Mouse (Mus musculus): ENCODE results near the gene Rd3. TPM values are rescaled to one million over a fixed set of nuclear protein-coding genes. Genes with fewer than 3 reads are reported as not detected.

Gene Rd3
- polyA plus RNA-seq, 1 experiment from 2014 or later = 0.45 TPM

GRCm38 (mm10) chr1:191943638-191944037 lies 33.5 kb upstream of the Rd3 start:
- ATAC-seq (ENCODE audit: insufficient read depth) (no peak), DNase-seq (peak; percentile 22)
- Histone ChIP-seq H3K9ac (no peak overlapping the region), H3K36me3 (ENCODE audit: insufficient read depth) (no peaks in the 10 kb centered on the region), H3K4me3 (ENCODE audit: low read depth, low read length) (no peak overlapping the region), H3K27me3 (ENCODE audit: insufficient read depth, low read length) (no peaks in the 10 kb centered on the region), H3K4me1 (ENCODE audit: insufficient read depth) (no peaks in the 10 kb centered on the region), H3K27ac (ENCODE audit: low read depth) (no peak overlapping the region), H3K9me3 (ENCODE audit: low read depth, low read length) (no peaks in the 10 kb centered on the region), H3K4me2 (no peak overlapping the region)
- WGBS = 77% methylated on average over 6 of the region's 6 CpGs
- TF ChIP-seq CTCF (IDR thresholded peaks at IDR 0.05; ENCODE audit: low read depth) = no peak

GRCm38 (mm10) chr1:191945341-191945740 lies 31.8 kb upstream of the Rd3 start:
- Histone ChIP-seq H3K36me3 (ENCODE audit: insufficient read depth) (no peaks in the 10 kb centered on the region), H3K4me2 (no peak overlapping the region), H3K4me1 (ENCODE audit: insufficient read depth) (no peaks in the 10 kb centered on the region), H3K4me3 (ENCODE audit: low read depth, low read length) (no peak overlapping the region), H3K9ac (no peak overlapping the region), H3K27me3 (ENCODE audit: insufficient read depth, low read length) (no peaks in the 10 kb centered on the region), H3K27ac (ENCODE audit: low read depth) (no peak overlapping the region), H3K9me3 (ENCODE audit: low read depth, low read length) (no peaks in the 10 kb centered on the region)
- ATAC-seq (ENCODE audit: insufficient read depth) (no peak), DNase-seq (no peak)
- no peak for TF ChIP-seq CTCF (IDR thresholded peaks at IDR 0.05; ENCODE audit: low read depth)
- WGBS = 91% methylated on average over 8 of the region's 8 CpGs

- no peak overlapping the region for H3K4me2 ChIP-seq
- no peaks in the 10 kb centered on the region for H3K27me3 ChIP-seq (ENCODE audit: insufficient read depth, low read length)
- ATAC-seq (ENCODE audit: insufficient read depth) (no peak), DNase-seq (no peak)
- TF ChIP-seq CTCF (IDR thresholded peaks at IDR 0.05; ENCODE audit: low read depth) = no peak
- H3K9ac ChIP-seq = no peak overlapping the region
- no peaks in the 10 kb centered on the region for H3K36me3 ChIP-seq (ENCODE audit: insufficient read depth)
- no peak overlapping the region for H3K27ac ChIP-seq (ENCODE audit: low read depth)
- no peaks in the 10 kb centered on the region for H3K9me3 ChIP-seq (ENCODE audit: low read depth, low read length)
- whole genome bisulfite sequencing = 65% methylated on average over 5 of the region's 5 CpGs
- H3K4me1 ChIP-seq (ENCODE audit: insufficient read depth) = no peaks in the 10 kb centered on the region
- H3K4me3 ChIP-seq (ENCODE audit: low read depth, low read length) = no peak overlapping the region
Observed at GRCm38 (mm10) chr1:191945756-191946155, 31.4 kb upstream of the Rd3 start.

GRCm38 (mm10) chr1:191946261-191946660 lies 30.9 kb upstream of the Rd3 start:
- DNase-seq (no peak), ATAC-seq (ENCODE audit: insufficient read depth) (no peak)
- Histone ChIP-seq H3K36me3 (ENCODE audit: insufficient read depth) (no peaks in the 10 kb centered on the region), H3K4me3 (ENCODE audit: low read depth, low read length) (no peak overlapping the region), H3K9ac (no peak overlapping the region), H3K4me2 (no peak overlapping the region), H3K4me1 (ENCODE audit: insufficient read depth) (no peaks in the 10 kb centered on the region), H3K9me3 (ENCODE audit: low read depth, low read length) (no peaks in the 10 kb centered on the region), H3K27me3 (ENCODE audit: insufficient read depth, low read length) (no peaks in the 10 kb centered on the region), H3K27ac (ENCODE audit: low read depth) (no peak overlapping the region)
- no peak for TF ChIP-seq CTCF (IDR thresholded peaks at IDR 0.05; ENCODE audit: low read depth)
- 66% methylated on average over 7 of the region's 7 CpGs for WGBS

GRCm38 (mm10) chr1:191946835-191947234 lies 30.3 kb upstream of the Rd3 start:
- Histone ChIP-seq H3K27me3 (ENCODE audit: insufficient read depth, low read length) (no peaks in the 10 kb centered on the region), H3K4me1 (ENCODE audit: insufficient read depth) (no peaks in the 10 kb centered on the region), H3K27ac (ENCODE audit: low read depth) (no peak overlapping the region), H3K9ac (no peak overlapping the region), H3K4me2 (no peak overlapping the region), H3K9me3 (ENCODE audit: low read depth, low read length) (no peaks in the 10 kb centered on the region), H3K4me3 (ENCODE audit: low read depth, low read length) (no peak overlapping the region), H3K36me3 (ENCODE audit: insufficient read depth) (no peaks in the 10 kb centered on the region)
- 51% methylated on average over 2 of the region's 2 CpGs for WGBS
- ATAC-seq (ENCODE audit: insufficient read depth) = no peak
- no peak for TF ChIP-seq CTCF (IDR thresholded peaks at IDR 0.05; ENCODE audit: low read depth)
- no peak for DNase-seq

- Histone ChIP-seq H3K27ac (ENCODE audit: low read depth) (no peak overlapping the region), H3K9ac (no peak overlapping the region), H3K36me3 (ENCODE audit: insufficient read depth) (no peaks in the 10 kb centered on the region), H3K9me3 (ENCODE audit: low read depth, low read length) (no peaks in the 10 kb centered on the region), H3K27me3 (ENCODE audit: insufficient read depth, low read length) (no peaks in the 10 kb centered on the region), H3K4me1 (ENCODE audit: insufficient read depth) (no peaks in the 10 kb centered on the region), H3K4me3 (ENCODE audit: low read depth, low read length) (no peak overlapping the region), H3K4me2 (no peak overlapping the region)
- no peak for DNase-seq
- TF ChIP-seq CTCF (IDR thresholded peaks at IDR 0.05; ENCODE audit: low read depth) = no peak
- no peak for ATAC-seq (ENCODE audit: insufficient read depth)
- WGBS = 56% methylated on average over 8 of the region's 8 CpGs
Observed at GRCm38 (mm10) chr1:191947796-191948195, 29.4 kb upstream of the Rd3 start.

- Histone ChIP-seq H3K4me2 (no peak overlapping the region), H3K4me3 (ENCODE audit: low read depth, low read length) (no peak overlapping the region), H3K4me1 (ENCODE audit: insufficient read depth) (no peaks in the 10 kb centered on the region), H3K27me3 (ENCODE audit: insufficient read depth, low read length) (no peaks in the 10 kb centered on the region), H3K36me3 (ENCODE audit: insufficient read depth) (no peaks in the 10 kb centered on the region), H3K9me3 (ENCODE audit: low read depth, low read length) (no peaks in the 10 kb centered on the region), H3K27ac (ENCODE audit: low read depth) (no peak overlapping the region), H3K9ac (no peak overlapping the region)
- DNase-seq (no peak), ATAC-seq (ENCODE audit: insufficient read depth) (no peak)
- no peak for TF ChIP-seq CTCF (IDR thresholded peaks at IDR 0.05; ENCODE audit: low read depth)
- 81% methylated on average over 8 of the region's 8 CpGs for WGBS
Observed at GRCm38 (mm10) chr1:191948600-191948999, 28.6 kb upstream of the Rd3 start.

GRCm38 (mm10) chr1:191950611-191951010 lies 26.6 kb upstream of the Rd3 start:
- no peak for ATAC-seq (ENCODE audit: insufficient read depth)

More at GRCm38 (mm10) chr1:191950611-191951010, 26.6 kb upstream of the Rd3 start:
- H3K9me3 ChIP-seq (ENCODE audit: low read depth, low read length) = no peaks in the 10 kb centered on the region
- H3K4me3 ChIP-seq (ENCODE audit: low read depth, low read length) = no peak overlapping the region
- no peak for TF ChIP-seq CTCF (IDR thresholded peaks at IDR 0.05; ENCODE audit: low read depth)
- no peaks in the 10 kb centered on the region for H3K27me3 ChIP-seq (ENCODE audit: insufficient read depth, low read length)
- WGBS = 40% methylated on average over 2 of the region's 2 CpGs
- no peaks in the 10 kb centered on the region for H3K36me3 ChIP-seq (ENCODE audit: insufficient read depth)
- H3K4me2 ChIP-seq = no peak overlapping the region
- no peaks in the 10 kb centered on the region for H3K4me1 ChIP-seq (ENCODE audit: insufficient read depth)
- H3K27ac ChIP-seq (ENCODE audit: low read depth) = no peak overlapping the region
- H3K9ac ChIP-seq = no peak overlapping the region
- no peak for DNase-seq
